ENCODE assay signal across 13 mouse cellular contexts in genomic region chr17:30468368-30468767, GRCm38 (mm10).
A peak's percentile ranks its signal among the peaks of the same experiment; 100 is the strongest.
DNase-seq lines count a peak whose midpoint lies in the region; ATAC-seq lines count a peak whose summit lies in the region.
"Had no signal": no experiment of that assay in that cellular context is flagged by ENCODE, and none has a peak within 500 bp of the region (broad histone marks: within the 10 kb centered on the region; RNA-seq: fewer than 3 reads in every experiment).

No protein-coding gene starts in this region.

- no peak overlapping the region for H3K9ac ChIP-seq in heart, embryonic 15.5 days
- no peak overlapping the region for H3K9ac ChIP-seq in forebrain, embryonic 14.5 days (ENCODE audit: low read length)
- no peak overlapping the region for H3K9ac ChIP-seq in midbrain, embryonic 14.5 days (replicated peaks; ENCODE audit: low read length)
- no peak overlapping the region for H3K9ac ChIP-seq in intestine, embryonic 15.5 days
- H3K9ac ChIP-seq: embryonic facial prominence, embryonic 13.5 days; limb, embryonic 15.5 days; neural tube, embryonic 12.5 days had no signal

- no peak for DNase-seq in heart, postnatal 14 days
- peak; percentile 40 for DNase-seq in embryo, embryonic 10 days (ENCODE audit: low spot score)
- DNase-seq in forebrain, embryonic 14.5 days (ENCODE audit: low spot score): peak; percentile 60
- DNase-seq in midbrain, embryonic 14.5 days: peak; percentile 49
- DNase-seq in cerebellum, postnatal 10 days: no peak
- no peak for DNase-seq in layer of hippocampus, adult 9-11 months
- DNase-seq: adrenal gland, adult 2 months; heart, postnatal 4 days had no signal

- 23% methylated on average over 4 of the region's 4 CpGs for WGBS in heart, embryonic 15.5 days
- WGBS in forebrain, embryonic 14.5 days: 3% methylated on average over 4 of the region's 4 CpGs
- WGBS in midbrain, embryonic 14.5 days: 6% methylated on average over 4 of the region's 4 CpGs
- 40% methylated on average over 4 of the region's 4 CpGs for WGBS in intestine, embryonic 15.5 days

- H3K27me3 ChIP-seq in heart, embryonic 15.5 days: no peaks in the 10 kb centered on the region
- H3K27me3 ChIP-seq in forebrain, embryonic 14.5 days (replicated peaks; ENCODE audit: control insufficient read depth, insufficient read depth, low read length): no peaks in the 10 kb centered on the region
- H3K27me3 ChIP-seq in midbrain, embryonic 14.5 days (ENCODE audit: control insufficient read depth, insufficient read depth, low read length): no peaks in the 10 kb centered on the region
- H3K27me3 ChIP-seq in intestine, embryonic 15.5 days (replicated peaks): no peaks in the 10 kb centered on the region
- H3K27me3 ChIP-seq: embryonic facial prominence, embryonic 13.5 days; limb, embryonic 15.5 days; neural tube, embryonic 12.5 days had no signal

- intact Hi-C loops in heart, postnatal 14 days (cut with DNase I): no loop called here

- H3K4me1 ChIP-seq in heart, embryonic 15.5 days (replicated peaks): peaks cover 51% of the 10 kb centered on the region
- H3K4me1 ChIP-seq in forebrain, embryonic 14.5 days (ENCODE audit: control insufficient read depth, insufficient read depth, low read length): peaks cover 42% of the 10 kb centered on the region
- H3K4me1 ChIP-seq in midbrain, embryonic 14.5 days (ENCODE audit: control insufficient read depth, insufficient read depth, low read length): peaks cover 39% of the 10 kb centered on the region
- H3K4me1 ChIP-seq in intestine, embryonic 15.5 days (replicated peaks): peaks cover 32% of the 10 kb centered on the region

- no peak for ATAC-seq in heart, embryonic 15.5 days (replicated peaks; ENCODE audit: insufficient number of reproducible peaks, insufficient read depth, low FRiP score, low read depth)
- peak; percentile 64 for ATAC-seq in forebrain, embryonic 14.5 days
- no peak for ATAC-seq in midbrain, embryonic 14.5 days (ENCODE audit: low FRiP score, low TSS enrichment)
- no peak for ATAC-seq in intestine, embryonic 15.5 days

- no peak overlapping the region for H3K4me3 ChIP-seq in heart, embryonic 15.5 days
- no peak overlapping the region for H3K4me3 ChIP-seq in forebrain, embryonic 14.5 days (ENCODE audit: low read depth, low read length)
- H3K4me3 ChIP-seq in midbrain, embryonic 14.5 days (replicated peaks; ENCODE audit: low read depth, low read length): no peak overlapping the region
- no peak overlapping the region for H3K4me3 ChIP-seq in intestine, embryonic 15.5 days (replicated peaks)
- H3K4me3 ChIP-seq: embryonic facial prominence, embryonic 13.5 days; limb, embryonic 15.5 days; neural tube, embryonic 12.5 days had no signal

- H3K36me3 ChIP-seq in heart, embryonic 15.5 days: no peaks in the 10 kb centered on the region
- no peaks in the 10 kb centered on the region for H3K36me3 ChIP-seq in forebrain, embryonic 14.5 days (ENCODE audit: control insufficient read depth, insufficient read depth, low read length)
- H3K36me3 ChIP-seq in midbrain, embryonic 14.5 days (ENCODE audit: control insufficient read depth, insufficient read depth, low read length): no peaks in the 10 kb centered on the region
- no peaks in the 10 kb centered on the region for H3K36me3 ChIP-seq in intestine, embryonic 15.5 days
- H3K36me3 ChIP-seq: embryonic facial prominence, embryonic 13.5 days; limb, embryonic 15.5 days; neural tube, embryonic 12.5 days had no signal

- H3K27ac ChIP-seq in heart, embryonic 15.5 days: peak overlapping the region; percentile 62; the same call in 1 of the 2 replicates
- H3K27ac ChIP-seq in forebrain, embryonic 14.5 days (ENCODE audit: low read depth, low read length): peak overlapping the region; percentile 71
- peak overlapping the region; percentile 63 for H3K27ac ChIP-seq in midbrain, embryonic 14.5 days (replicated peaks; ENCODE audit: low read depth, low read length)
- H3K27ac ChIP-seq in intestine, embryonic 15.5 days: no peak overlapping the region
- H3K27ac ChIP-seq: embryonic facial prominence, embryonic 13.5 days; neural tube, embryonic 12.5 days had no signal

- no peak overlapping the region for H3K4me2 ChIP-seq in heart, embryonic 15.5 days
- H3K4me2 ChIP-seq in forebrain, embryonic 14.5 days (ENCODE audit: low read length): peak overlapping the region; percentile 33; the same call in 1 of the 2 replicates
- H3K4me2 ChIP-seq in midbrain, embryonic 14.5 days (ENCODE audit: low read length): no peak overlapping the region
- no peak overlapping the region for H3K4me2 ChIP-seq in intestine, embryonic 15.5 days (replicated peaks)
- H3K4me2 ChIP-seq: limb, embryonic 15.5 days; neural tube, embryonic 12.5 days had no signal

- no peaks in the 10 kb centered on the region for H3K9me3 ChIP-seq in heart, embryonic 15.5 days (replicated peaks)
- no peaks in the 10 kb centered on the region for H3K9me3 ChIP-seq in forebrain, embryonic 14.5 days (replicated peaks; ENCODE audit: control insufficient read depth, low read length)
- no peaks in the 10 kb centered on the region for H3K9me3 ChIP-seq in midbrain, embryonic 14.5 days (ENCODE audit: control insufficient read depth, low read length)
- no peaks in the 10 kb centered on the region for H3K9me3 ChIP-seq in intestine, embryonic 15.5 days
- H3K9me3 ChIP-seq: embryonic facial prominence, embryonic 13.5 days; limb, embryonic 15.5 days; neural tube, embryonic 12.5 days had no signal

Comparison
In these comparisons a context has a peak if more than half of its experiments do, and no peak if none do; other contexts are left out.
1. DNase-seq: peak in embryo, embryonic 10 days (single experiment), forebrain, embryonic 14.5 days (single experiment) and midbrain, embryonic 14.5 days (single experiment); none in heart, postnatal 14 days (0 of 2), cerebellum, postnatal 10 days (0 of 2) and layer of hippocampus, adult 9-11 months (single experiment).